Mouse (Mus musculus): ENCODE measurements around the gene Zfhx3. TPM values are rescaled to one million over a fixed set of nuclear protein-coding genes. Genes with fewer than 3 reads are reported as not detected.

Gene Zfhx3
- total and polyA plus RNA-seq, 2 experiments from 2014 or later = 14.9 to 15.3 TPM

DNA sequence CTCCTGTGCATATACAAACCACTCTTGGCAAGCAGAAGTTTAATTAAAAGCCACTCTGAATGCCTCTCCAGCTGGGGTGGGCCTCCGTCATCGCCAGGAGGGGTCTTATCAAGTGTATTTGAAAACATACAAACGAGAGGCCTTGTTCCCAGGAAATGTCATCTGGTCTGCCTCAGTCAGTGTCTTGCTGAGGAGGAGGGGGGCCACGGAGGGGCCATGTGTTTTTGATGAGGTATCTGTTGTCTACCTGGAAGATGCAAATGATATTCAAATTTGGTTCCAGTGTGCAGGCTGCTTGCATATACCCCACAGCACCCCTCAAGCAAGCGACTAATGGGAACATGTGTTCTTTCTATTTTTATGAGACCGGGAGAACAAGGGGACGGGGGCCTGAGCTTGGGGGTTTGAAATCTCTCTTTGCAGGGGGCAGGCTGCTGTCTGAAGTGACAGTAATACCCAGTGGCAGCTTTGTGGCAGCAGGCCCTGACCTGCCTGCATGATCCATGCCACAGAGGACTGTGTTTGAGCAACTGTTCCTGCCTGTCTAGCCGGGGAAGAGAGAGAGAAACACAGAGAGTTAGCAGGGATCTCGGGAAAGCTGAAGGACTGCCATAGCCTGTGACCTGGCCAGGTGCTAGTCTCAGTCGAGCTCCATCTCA, 412.8 kb downstream of the Zfhx3 start:
- 31% methylated on average over 10 of the region's 10 CpGs for WGBS
- H3K4me2 ChIP-seq (ENCODE audit: low read depth, low read length) = no peak overlapping the region
- TF ChIP-seq CTCF (IDR thresholded peaks at IDR 0.05; ENCODE audit: low read depth) = no peak
- H3K9me3 ChIP-seq (ENCODE audit: low read length) = no peaks in the 10 kb centered on the region
- H3K36me3 ChIP-seq (ENCODE audit: insufficient read depth, low read length) = no peaks in the 10 kb centered on the region
- DNase-seq (ENCODE audit: low spot score) (peak; percentile 13), ATAC-seq (peak; percentile 38; the same call in 1 of the 2 replicates)
- H3K4me1 ChIP-seq (ENCODE audit: insufficient read depth, low read length) = no peaks in the 10 kb centered on the region
- H3K4me3 ChIP-seq (ENCODE audit: low read length) = no peak overlapping the region
- no peaks in the 10 kb centered on the region for H3K27me3 ChIP-seq (ENCODE audit: insufficient read depth, low read length)
- no peak overlapping the region for H3K27ac ChIP-seq
- H3K9ac ChIP-seq (replicated peaks; ENCODE audit: low read length) = no peak overlapping the region

DNA sequence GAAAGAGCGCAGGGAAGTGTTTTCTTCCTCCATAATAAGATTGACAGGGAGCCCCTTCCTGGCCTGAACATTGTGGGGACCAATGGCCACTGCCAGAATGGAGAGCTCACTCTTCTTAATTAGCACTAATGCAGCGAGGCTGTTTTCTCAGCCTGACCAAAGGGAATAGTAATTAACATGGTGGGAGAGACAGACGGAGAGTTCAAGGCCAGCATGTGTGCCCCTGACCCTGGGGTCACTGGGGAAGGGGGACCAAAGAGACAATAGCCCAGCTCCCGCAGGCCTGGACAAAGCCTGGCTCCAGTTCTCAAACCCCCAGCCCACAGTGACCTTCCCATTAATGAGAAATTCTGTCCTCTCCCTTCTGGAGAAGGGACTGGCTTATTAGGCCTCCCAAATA, 419.0 kb downstream of the Zfhx3 start:
- 40% methylated on average over 4 of the region's 4 CpGs for WGBS

DNA sequence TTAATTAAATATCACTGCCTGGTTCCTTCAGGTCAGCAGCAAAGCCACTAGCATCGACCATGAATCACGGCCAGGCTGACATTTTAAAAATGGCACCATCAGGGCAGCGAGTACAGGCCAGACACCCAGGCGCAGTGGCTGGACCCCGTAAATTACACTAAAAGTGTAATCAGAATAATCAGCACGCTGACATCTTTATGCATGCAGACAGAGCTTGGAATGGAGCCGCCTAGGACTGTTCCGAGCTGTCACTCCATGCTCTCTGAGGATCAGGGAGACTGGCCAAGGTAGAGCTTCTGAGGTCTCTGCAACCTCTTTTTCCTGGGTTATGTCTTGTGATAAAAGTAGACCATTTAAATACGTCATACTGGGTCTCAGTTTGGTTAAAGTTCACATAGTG, 420.0 kb downstream of the Zfhx3 start:
- Histone ChIP-seq H3K4me2 (ENCODE audit: low read depth, low read length) (no peak overlapping the region), H3K4me3 (ENCODE audit: low read length) (no peak overlapping the region), H3K4me1 (ENCODE audit: insufficient read depth, low read length) (no peaks in the 10 kb centered on the region), H3K36me3 (ENCODE audit: insufficient read depth, low read length) (no peaks in the 10 kb centered on the region), H3K9me3 (ENCODE audit: low read length) (no peaks in the 10 kb centered on the region), H3K27ac (no peak overlapping the region), H3K27me3 (ENCODE audit: insufficient read depth, low read length) (no peaks in the 10 kb centered on the region), H3K9ac (replicated peaks; ENCODE audit: low read length) (no peak overlapping the region)
- 71% methylated on average over 9 of the region's 9 CpGs for whole genome bisulfite sequencing
- DNase-seq (ENCODE audit: low spot score) = no peak
- ATAC-seq = no peak
- TF ChIP-seq CTCF (IDR thresholded peaks at IDR 0.05; ENCODE audit: low read depth) = no peak

More for the DNA sequence above, 419.0 kb downstream of the Zfhx3 start:
- Histone ChIP-seq H3K9me3 (ENCODE audit: low read length) (no peaks in the 10 kb centered on the region), H3K27me3 (ENCODE audit: insufficient read depth, low read length) (no peaks in the 10 kb centered on the region), H3K4me1 (ENCODE audit: insufficient read depth, low read length) (no peaks in the 10 kb centered on the region), H3K9ac (replicated peaks; ENCODE audit: low read length) (no peak overlapping the region), H3K27ac (no peak overlapping the region), H3K36me3 (ENCODE audit: insufficient read depth, low read length) (no peaks in the 10 kb centered on the region), H3K4me3 (ENCODE audit: low read length) (no peak overlapping the region), H3K4me2 (ENCODE audit: low read depth, low read length) (no peak overlapping the region)
- no peak for TF ChIP-seq CTCF (IDR thresholded peaks at IDR 0.05; ENCODE audit: low read depth)
- no peak for ATAC-seq
- DNase-seq (ENCODE audit: low spot score) = no peak

DNA sequence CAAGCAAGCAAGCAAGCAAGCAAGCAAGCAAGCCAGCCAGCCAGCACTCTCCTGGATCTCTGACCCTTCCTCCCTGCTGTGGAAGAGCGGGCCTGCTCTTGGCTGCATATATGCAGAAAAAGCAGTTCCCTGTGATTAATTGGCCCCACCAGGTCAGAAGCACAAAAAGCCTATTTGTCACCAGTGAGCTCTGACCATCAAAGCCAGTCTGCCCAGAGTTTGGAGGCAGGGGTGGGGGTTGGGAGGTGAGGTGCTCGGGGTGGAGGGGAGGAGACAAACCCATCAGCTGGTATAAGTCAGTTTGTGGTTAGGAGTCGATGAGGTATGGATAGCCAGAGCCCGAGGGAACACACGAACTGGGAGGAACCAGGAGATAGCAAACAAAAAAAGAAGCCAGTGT, 421.0 kb downstream of the Zfhx3 start:
- no peaks in the 10 kb centered on the region for H3K36me3 ChIP-seq (ENCODE audit: insufficient read depth, low read length)
- H3K9me3 ChIP-seq (ENCODE audit: low read length) = no peaks in the 10 kb centered on the region
- DNase-seq (ENCODE audit: low spot score) (no peak), ATAC-seq (no peak)
- no peak for TF ChIP-seq CTCF (IDR thresholded peaks at IDR 0.05; ENCODE audit: low read depth)
- no peak overlapping the region for H3K27ac ChIP-seq
- H3K4me2 ChIP-seq (ENCODE audit: low read depth, low read length) = no peak overlapping the region
- H3K9ac ChIP-seq (replicated peaks; ENCODE audit: low read length) = no peak overlapping the region
- H3K27me3 ChIP-seq (ENCODE audit: insufficient read depth, low read length) = no peaks in the 10 kb centered on the region
- no peak overlapping the region for H3K4me3 ChIP-seq (ENCODE audit: low read length)
- 20% methylated on average over 5 of the region's 5 CpGs for WGBS
- no peaks in the 10 kb centered on the region for H3K4me1 ChIP-seq (ENCODE audit: insufficient read depth, low read length)

DNA sequence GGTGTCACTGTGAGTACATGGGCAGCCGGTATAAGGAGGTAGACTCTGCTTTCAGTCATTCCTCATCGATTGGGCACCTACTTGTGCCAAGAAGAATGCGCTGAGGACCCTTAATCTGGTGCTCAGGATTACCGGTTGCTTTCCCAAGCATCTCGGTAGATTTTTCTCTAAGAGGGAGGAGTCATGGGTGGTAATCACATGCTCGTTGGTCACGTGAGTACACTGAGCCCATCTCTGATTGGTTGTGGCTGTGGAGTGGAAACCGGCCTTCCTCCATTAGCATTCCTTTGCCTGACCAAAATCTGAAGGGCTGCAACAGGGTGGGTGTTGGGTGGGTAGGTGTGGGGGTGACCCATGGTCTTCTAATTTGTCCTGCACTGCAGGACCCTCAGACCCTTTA, 421.4 kb downstream of the Zfhx3 start:
- DNase-seq (ENCODE audit: low spot score) (no peak), ATAC-seq (no peak)
- no peak overlapping the region for H3K4me2 ChIP-seq (ENCODE audit: low read depth, low read length)
- H3K4me1 ChIP-seq (ENCODE audit: insufficient read depth, low read length) = no peaks in the 10 kb centered on the region
- no peak overlapping the region for H3K27ac ChIP-seq
- H3K4me3 ChIP-seq (ENCODE audit: low read length) = no peak overlapping the region
- WGBS = 64% methylated on average over 8 of the region's 8 CpGs
- H3K36me3 ChIP-seq (ENCODE audit: insufficient read depth, low read length) = no peaks in the 10 kb centered on the region
- no peak overlapping the region for H3K9ac ChIP-seq (replicated peaks; ENCODE audit: low read length)
- no peak for TF ChIP-seq CTCF (IDR thresholded peaks at IDR 0.05; ENCODE audit: low read depth)
- no peaks in the 10 kb centered on the region for H3K9me3 ChIP-seq (ENCODE audit: low read length)
- no peaks in the 10 kb centered on the region for H3K27me3 ChIP-seq (ENCODE audit: insufficient read depth, low read length)

DNA sequence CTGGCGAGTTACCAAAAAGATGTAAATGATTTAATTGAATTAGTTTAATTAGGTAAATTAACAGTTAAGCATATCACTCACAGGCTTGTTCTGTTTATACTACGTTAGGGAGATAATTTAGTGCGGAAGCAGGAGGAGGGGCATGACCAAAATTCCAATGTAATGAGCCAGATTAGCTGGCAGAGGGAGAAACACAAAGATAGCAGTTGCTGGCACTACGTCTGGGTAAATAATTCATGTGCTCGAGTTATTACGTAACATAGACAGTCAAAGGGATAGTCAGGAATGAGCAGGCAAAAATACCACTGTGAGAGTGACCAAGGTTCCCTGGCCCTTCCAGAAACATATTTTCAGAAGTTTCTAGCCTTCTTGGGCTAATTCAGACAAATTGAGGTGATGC, 426.6 kb downstream of the Zfhx3 start:
- Histone ChIP-seq H3K4me1 (ENCODE audit: insufficient read depth, low read length) (no peaks in the 10 kb centered on the region), H3K9me3 (ENCODE audit: low read length) (no peaks in the 10 kb centered on the region), H3K27me3 (ENCODE audit: insufficient read depth, low read length) (no peaks in the 10 kb centered on the region), H3K36me3 (ENCODE audit: insufficient read depth, low read length) (no peaks in the 10 kb centered on the region), H3K27ac (no peak overlapping the region), H3K4me2 (ENCODE audit: low read depth, low read length) (no peak overlapping the region), H3K9ac (replicated peaks; ENCODE audit: low read length) (no peak overlapping the region), H3K4me3 (ENCODE audit: low read length) (no peak overlapping the region)
- DNase-seq (ENCODE audit: low spot score) (peak; percentile 35), ATAC-seq (no peak)
- TF ChIP-seq CTCF (IDR thresholded peaks at IDR 0.05; ENCODE audit: low read depth) = no peak
- 28% methylated on average over 6 of the region's 6 CpGs for WGBS

DNA sequence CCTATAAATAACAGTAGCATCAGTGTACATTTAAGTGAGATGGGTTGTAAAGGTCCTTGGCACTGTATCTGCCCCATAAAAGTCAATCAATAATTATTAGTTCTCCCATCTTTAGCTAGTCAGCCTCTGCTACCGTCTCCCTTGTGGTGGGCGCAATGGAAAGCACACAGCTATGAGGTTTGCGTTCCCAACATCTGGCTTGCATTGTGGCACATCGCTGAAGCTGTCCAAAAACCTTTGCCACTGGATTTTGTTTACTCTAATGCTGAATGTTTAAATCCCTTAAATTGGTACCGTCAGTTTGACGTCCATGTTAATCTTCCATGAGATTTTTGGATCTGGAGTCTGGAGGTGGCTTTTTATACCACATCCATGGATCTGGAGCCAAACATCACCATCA, 428.3 kb downstream of the Zfhx3 start:
- no peak for TF ChIP-seq CTCF (IDR thresholded peaks at IDR 0.05; ENCODE audit: low read depth)
- DNase-seq (ENCODE audit: low spot score) (no peak), ATAC-seq (no peak)
- 93% methylated on average over 6 of the region's 6 CpGs for WGBS
- Histone ChIP-seq H3K27me3 (ENCODE audit: insufficient read depth, low read length) (no peaks in the 10 kb centered on the region), H3K4me1 (ENCODE audit: insufficient read depth, low read length) (no peaks in the 10 kb centered on the region), H3K4me2 (ENCODE audit: low read depth, low read length) (no peak overlapping the region), H3K9ac (replicated peaks; ENCODE audit: low read length) (no peak overlapping the region), H3K36me3 (ENCODE audit: insufficient read depth, low read length) (no peaks in the 10 kb centered on the region), H3K4me3 (ENCODE audit: low read length) (no peak overlapping the region), H3K27ac (no peak overlapping the region), H3K9me3 (ENCODE audit: low read length) (no peaks in the 10 kb centered on the region)

Data from hindbrain, postnatal 0 days (tissue).